Mouse (Mus musculus) adrenal gland, adult 18-20 months (tissue): ENCODE measurements around the gene Gm21865. TPM values are rescaled to one million over a fixed set of nuclear protein-coding genes. Genes with fewer than 3 reads are reported as not detected.
"Not testable (repeated sequence)": the region's sequence is repeated elsewhere in the genome, so short reads cannot be mapped to it uniquely, and the experiment has no call there.

ENCODE experiments used
- DNase-seq, 2 experiments: peaks; one replicate each; pipeline ENCODE4 v3.0.0; 2021 to 2022; ENCODE audit warnings: low spot score in 2 of 2
- long read RNA-seq, 2 experiments: library from polyadenylated mRNA; stranded (forward); transcript quantifications; one replicate each; pipeline ENCODE4 v2.0.0; 2021
- total RNA-seq, 2 experiments: library from RNA; stranded (reverse); gene quantifications; 1 replicate in 1 of 2; 2 replicates in 1 of 2; pipeline ENCODE4 v1.2.3; 2021

The Gm21865 gene
- not detected for total RNA-seq
- long read RNA-seq, experiment 1, result 0 reads
- long read RNA-seq, experiment 2, result 0 reads

- DNase-seq, result not testable (repeated sequence)
Observed at GRCm38 (mm10) chrY:40316803-40317202, at the start of gene Gm21865. Gene Gm21865, minus strand, starts transcription at chrY:40316903.

Other genes with a start within 250 kb of the Gm21865 start
- not detected for gene Gm21882, start 64.6 kb upstream of the Gm21865 start, total RNA-seq